Mouse (Mus musculus) layer of hippocampus, postnatal 10 days (tissue): ENCODE measurements at regions not wholly inside any gene's neighbourhood (a gene's known extent, or its start where the extent isn't known, plus 50 kb on each side); places are given as distances from the start of the nearest gene placed in this dataset.

ENCODE experiments used
- DNase-seq, 2 experiments: peaks; one replicate each; pipeline ENCODE4 v3.0.0; 2021; ENCODE audit warnings: low spot score in 2 of 2

GRCm38 (mm10) chr11:63394201-63394600 is 265.4 kb downstream of the Pmp22 start:
- DNase-seq = no peak

GRCm38 (mm10) chr11:63396386-63396785 is 267.6 kb downstream of the Pmp22 start:
- DNase-seq = no peak

- no peak for DNase-seq
Measured at GRCm38 (mm10) chr11:63402741-63403140, 274.0 kb downstream of the Pmp22 start.

- DNase-seq = peak; percentile 82 to 91
Measured at GRCm38 (mm10) chr11:63404719-63405118, 275.9 kb downstream of the Pmp22 start.

- no peak for DNase-seq
Measured at GRCm38 (mm10) chr11:63409431-63409830, 280.6 kb downstream of the Pmp22 start.

GRCm38 (mm10) chr11:63410921-63411320 is 282.1 kb downstream of the Pmp22 start:
- no peak for DNase-seq

- DNase-seq = no peak
Measured at GRCm38 (mm10) chr11:63412364-63412991, 283.7 kb downstream of the Pmp22 start.

- DNase-seq = no peak
Measured at GRCm38 (mm10) chr11:63413106-63413505, 284.3 kb downstream of the Pmp22 start.

- DNase-seq = no peak
Measured at GRCm38 (mm10) chr11:63413621-63414020, 284.8 kb downstream of the Pmp22 start.

GRCm38 (mm10) chr11:63418042-63418776 is 289.4 kb downstream of the Pmp22 start:
- no peak for DNase-seq

DNA sequence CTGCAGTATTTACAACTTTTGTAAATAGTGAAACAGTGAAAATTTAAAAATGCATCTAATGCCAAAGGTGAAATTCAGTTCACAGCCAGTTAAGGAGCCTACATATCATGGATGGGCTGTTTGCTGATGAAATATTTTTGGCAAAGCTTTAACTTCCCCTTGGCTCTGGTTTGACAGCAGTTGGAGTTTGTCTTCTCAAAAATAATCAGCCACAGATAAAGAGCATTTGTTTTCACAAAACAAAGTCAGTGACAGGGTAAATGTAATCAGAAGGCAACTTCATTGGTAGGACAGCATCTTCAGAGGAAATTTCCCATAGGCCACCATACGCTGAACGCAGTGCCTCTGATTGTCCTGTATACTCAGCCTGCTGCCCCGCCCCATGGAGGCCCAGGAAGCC is 291.6 kb downstream of the Pmp22 start:
- DNase-seq = no peak

DNA sequence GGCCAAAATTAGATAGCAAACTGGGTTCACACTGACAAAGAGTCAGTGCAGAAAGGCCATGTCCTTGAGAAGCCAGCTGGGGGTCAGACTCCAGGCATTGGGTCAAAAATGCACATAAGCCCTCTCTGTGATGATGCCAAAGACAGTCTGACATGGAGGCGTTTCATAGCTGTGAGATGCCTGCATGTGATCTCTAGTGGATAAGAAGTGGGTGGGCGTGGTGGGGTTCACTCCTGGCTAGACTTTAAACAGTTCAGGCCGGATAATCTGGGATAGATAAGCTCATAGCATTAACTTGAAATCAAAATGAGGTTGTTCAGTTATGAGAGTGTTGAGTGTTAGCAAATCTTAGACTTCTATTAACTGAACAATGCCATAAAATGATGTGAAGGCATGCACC is 293.3 kb downstream of the Pmp22 start:
- DNase-seq = no peak

GRCm38 (mm10) chr11:63424319-63424718 is 295.5 kb downstream of the Pmp22 start:
- DNase-seq = no peak

DNA sequence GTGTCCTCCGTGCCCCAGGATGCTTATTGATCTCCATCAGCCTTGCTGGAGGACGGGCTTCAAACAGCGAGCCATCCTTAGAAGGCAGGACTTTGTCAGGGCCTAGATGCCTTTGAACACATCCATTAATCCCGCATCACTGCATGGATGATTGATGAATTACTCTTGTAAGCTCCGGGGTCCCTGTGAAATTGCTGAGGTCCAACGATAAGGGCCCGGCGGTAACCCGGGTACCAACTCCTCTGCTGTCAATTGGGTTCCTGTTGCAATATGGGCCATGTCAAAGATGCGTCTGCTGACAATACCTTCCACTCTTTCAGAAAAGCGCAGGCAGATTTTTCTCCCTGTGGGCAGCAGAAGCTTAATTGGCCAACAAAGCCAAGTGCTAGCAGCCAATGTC is 297.0 kb downstream of the Pmp22 start:
- DNase-seq = no peak

- DNase-seq = no peak
Measured at GRCm38 (mm10) chr11:63453786-63454185, 325.0 kb downstream of the Pmp22 start.

GRCm38 (mm10) chr11:63454910-63455531 is 326.2 kb downstream of the Pmp22 start:
- no peak for DNase-seq

- DNase-seq = no peak
Measured at GRCm38 (mm10) chr11:63456356-63456755, 327.6 kb downstream of the Pmp22 start.

- no peak for DNase-seq
Measured at GRCm38 (mm10) chr11:63457250-63457649, 328.5 kb downstream of the Pmp22 start.

GRCm38 (mm10) chr11:63460146-63460545 is 331.4 kb downstream of the Pmp22 start:
- DNase-seq = no peak

- DNase-seq = no peak
Measured at GRCm38 (mm10) chr11:63463797-63464331, 335.1 kb downstream of the Pmp22 start.

- no peak for DNase-seq
Measured at GRCm38 (mm10) chr11:63465941-63466340, 337.2 kb downstream of the Pmp22 start.

DNA sequence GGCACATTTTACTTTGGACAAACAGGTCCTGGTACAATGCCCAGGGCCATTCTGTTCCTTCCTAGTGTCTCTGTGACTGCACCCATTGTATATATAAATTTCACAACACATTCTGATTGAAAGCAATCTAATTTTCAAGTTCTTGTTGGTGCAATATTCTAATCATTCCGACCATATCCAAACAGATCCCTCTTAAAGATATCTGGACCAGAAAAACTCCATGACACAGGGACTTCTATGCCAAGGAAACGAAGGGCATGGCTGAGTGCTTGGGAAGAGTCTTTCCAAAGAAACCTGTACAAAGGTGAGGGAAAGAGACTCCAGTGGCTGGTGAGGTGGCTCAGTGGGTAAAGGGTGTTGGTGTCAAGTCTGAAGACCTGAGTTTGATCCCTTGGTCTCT is 337.8 kb downstream of the Pmp22 start:
- no peak for DNase-seq
